Mouse (Mus musculus): Measurements from ENCODE around the gene Hist1h4i.
A peak's percentile ranks its signal among the peaks of the same experiment; 100 is the strongest.

GRCm38 (mm10) chr13:22028673-22029460 lies 12.3 kb downstream of the Hist1h4i start:
- TF ChIP-seq USF2 (conservative IDR thresholded peaks at IDR 0.05; ENCODE audit: low read depth, low read length) (no peak), CTCF (conservative IDR thresholded peaks at IDR 0.05 in 1 of 2, IDR thresholded peaks at IDR 0.05 in 1 of 2; ENCODE audit: low read depth in 2 of 2, low read length in 2 of 2) (peak; percentile 55 to 97; a peak in 3 of 4 replicates), RAD21 (IDR thresholded peaks at IDR 0.05; ENCODE audit: low read depth, low read length) (peak; percentile 97), PAX5 (IDR thresholded peaks at IDR 0.05; ENCODE audit: low read length) (no peak), KAT2A (IDR thresholded peaks at IDR 0.05; ENCODE audit: insufficient replicate concordance, low read length) (0 out of 2 replicates have a peak, but pooled peaks have one; percentile 36), POLR2A (IDR thresholded peaks at IDR 0.05; ENCODE audit: low read depth, low read length) (no peak), EP300 (IDR thresholded peaks at IDR 0.05; ENCODE audit: low read length) (no peak), USF1 (IDR thresholded peaks at IDR 0.05; ENCODE audit: low read depth, low read length) (no peak), MAZ (IDR thresholded peaks at IDR 0.05; ENCODE audit: low read depth, low read length) (no peak)

All from CH12.LX (cell line).